Mouse (Mus musculus) layer of hippocampus, postnatal 14 days (tissue): ENCODE data around the gene Sema4g. TPM values are rescaled to one million over a fixed set of nuclear protein-coding genes. Genes with fewer than 3 reads are reported as not detected.

ENCODE experiments used
- DNase-seq, 2 experiments: peaks; one replicate each; pipeline ENCODE4 v3.0.0; 2021 to 2022; ENCODE audit warnings: low spot score in 2 of 2, mixed read lengths in 1 of 2
- total RNA-seq, 2 experiments: library from RNA; stranded (reverse); gene quantifications; 2 replicates each; pipeline ENCODE4 v1.2.3; 2021

The Sema4g gene
- total RNA-seq, 2 experiments from 2014 or later = 40.1 to 46.0 TPM

DNA sequence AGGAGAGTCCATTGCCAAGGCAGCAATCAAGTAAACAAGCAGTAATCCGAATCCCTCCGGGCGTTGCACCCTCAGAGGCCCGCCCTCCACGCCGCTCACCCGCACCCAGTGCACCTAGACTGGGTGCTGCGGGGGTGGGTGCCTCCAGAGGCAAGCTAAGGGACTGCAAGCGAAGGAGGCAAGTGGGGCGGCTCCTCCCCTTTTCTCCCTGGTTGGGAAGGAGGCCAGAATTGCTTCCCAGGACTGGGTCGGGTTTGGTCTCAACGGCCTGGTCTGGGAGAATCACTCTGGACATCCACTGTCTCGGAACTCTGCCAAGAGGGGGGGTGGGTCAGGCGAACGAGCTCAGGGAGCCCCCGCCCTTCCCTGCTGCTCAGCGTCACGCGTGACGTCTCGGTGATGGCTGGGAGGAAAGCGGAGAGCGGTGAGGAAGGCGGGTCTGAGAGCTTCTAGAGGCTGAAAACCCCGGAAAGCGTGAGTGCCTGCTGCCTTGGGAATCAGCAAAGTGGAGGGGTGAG, 58.6 kb downstream of the Sema4g start, which contains the start of gene Sfxn3:
Gene Sfxn3 (plus strand): TSS at position 87 of the 518 bp plus-strand sequence.
- peak; percentile 95 for DNase-seq

DNA sequence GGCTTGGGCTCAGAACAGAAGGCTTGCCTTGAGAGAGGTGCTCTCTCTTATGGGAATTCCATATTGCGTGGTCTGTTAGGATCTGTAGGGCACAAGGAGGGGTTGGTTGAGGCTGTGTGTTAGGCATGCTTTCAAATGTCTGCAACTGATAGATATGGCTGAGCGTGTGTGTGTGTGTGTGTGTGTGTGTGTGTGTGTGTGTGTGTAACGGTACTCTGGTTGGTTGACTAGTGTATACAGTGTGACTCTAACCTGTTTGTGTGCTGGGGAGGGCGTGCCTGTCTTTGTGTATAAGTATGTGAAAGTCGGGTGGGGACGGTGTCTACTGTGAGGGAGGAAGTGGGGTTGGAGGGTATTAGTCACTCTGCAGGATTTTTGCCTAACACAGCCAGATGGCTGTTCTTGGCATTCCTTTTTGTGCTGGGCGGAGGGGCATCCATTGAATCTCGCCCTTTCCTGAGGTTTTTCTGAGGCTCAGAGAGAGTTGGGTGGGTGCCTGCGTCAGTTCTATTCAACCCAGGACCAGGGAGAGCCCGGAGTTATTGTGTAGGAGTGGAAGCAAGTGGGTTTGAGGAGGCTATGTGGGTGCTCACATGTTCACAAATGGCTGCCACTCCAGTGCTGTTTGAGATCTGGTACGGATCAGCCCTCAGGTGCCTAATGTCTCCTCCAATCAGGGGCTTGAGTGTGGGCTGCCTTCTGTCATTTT, 59.2 kb downstream of the Sema4g start:
- peak; percentile 71 to 85 for DNase-seq

DNA sequence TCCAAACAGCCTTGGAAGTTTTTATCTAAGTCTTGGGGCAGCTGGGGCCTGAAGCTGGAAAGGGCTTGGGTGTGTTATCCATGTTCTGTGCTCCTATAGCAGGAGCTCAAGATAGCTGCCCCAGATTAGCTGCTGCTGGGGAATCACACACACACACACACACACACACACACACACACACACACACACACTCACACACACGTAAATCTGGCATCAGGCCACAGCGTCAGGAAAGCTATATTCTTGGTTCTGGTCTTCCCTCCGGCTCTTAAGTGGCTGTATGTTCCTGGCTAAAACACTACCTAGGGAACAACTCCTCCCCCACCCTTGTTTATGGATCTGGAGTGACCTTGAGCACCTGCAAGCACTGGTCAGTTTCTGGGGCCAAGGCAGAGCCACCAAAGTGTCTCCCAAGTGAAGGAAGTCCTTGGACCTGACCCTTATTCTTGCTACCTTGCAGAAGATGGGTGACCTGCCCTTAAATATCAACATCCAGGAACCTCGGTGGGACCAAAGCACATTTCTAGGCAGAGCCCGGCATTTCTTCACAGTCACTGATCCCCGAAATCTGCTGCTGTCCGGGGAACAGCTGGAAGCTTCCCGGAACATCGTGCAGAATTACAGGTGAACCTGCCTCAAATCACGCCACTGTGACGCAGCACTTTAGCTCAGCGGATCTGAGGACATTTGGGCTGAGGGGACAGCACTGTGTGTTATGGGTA, 59.9 kb downstream of the Sema4g start:
- no peak for DNase-seq

DNA sequence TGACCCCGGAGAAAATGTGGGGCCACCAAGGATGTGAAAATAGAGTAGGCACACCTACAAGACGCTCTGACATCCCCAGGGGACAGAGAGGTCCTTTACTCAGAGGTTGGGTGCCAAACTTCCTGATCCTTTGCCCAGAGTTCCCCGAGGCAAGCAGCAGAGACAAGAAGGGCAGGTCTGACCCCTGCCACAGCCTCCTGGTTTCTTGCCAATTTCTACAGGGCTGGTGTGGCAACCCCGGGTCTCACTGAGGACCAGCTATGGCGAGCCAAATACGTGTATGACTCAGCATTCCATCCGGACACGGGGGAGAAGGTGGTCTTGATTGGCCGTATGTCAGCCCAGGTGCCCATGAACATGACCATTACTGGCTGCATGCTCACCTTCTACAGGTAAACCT, 60.6 kb downstream of the Sema4g start:
- no peak for DNase-seq

Other genes starting within 250 kb of the Sema4g start
- under 1 TPM; 0.24 to 0.28 TPM for gene Pax2, start 233.1 kb upstream of the Sema4g start, total RNA-seq
- gene Slf2, start 58.0 kb upstream of the Sema4g start, total RNA-seq = 10 to 100 TPM; 30.8 to 34.0 TPM
- gene Twnk, start 16.6 kb downstream of the Sema4g start, total RNA-seq = 10 to 100 TPM; 14.7 to 15.2 TPM
- 10 to 100 TPM; 46.2 to 47.5 TPM for gene Mrpl43, start 17.3 kb downstream of the Sema4g start, total RNA-seq
- 10 to 100 TPM; 24.0 to 24.6 TPM for gene Lzts2, start 25.3 kb downstream of the Sema4g start, total RNA-seq
- gene Pdzd7, start 56.6 kb downstream of the Sema4g start, total RNA-seq = 1 to 10 TPM; 2.1 to 2.3 TPM
- 100 to 1,000 TPM; 113 to 117 TPM for gene Sfxn3, start 58.4 kb downstream of the Sema4g start, total RNA-seq
- 1 to 10 TPM in 1 of 2 experiments, under 1 TPM in 1; 0.94 to 1.6 TPM for gene Kazald1, start 86.1 kb downstream of the Sema4g start, total RNA-seq
- not detected for gene Tlx1, start 161.6 kb downstream of the Sema4g start, total RNA-seq
- not detected for gene Lbx1, start 246.7 kb downstream of the Sema4g start, total RNA-seq